Mouse (Mus musculus) forebrain, embryonic 11.5 days (tissue): ENCODE data around the gene Notum. TPM values are rescaled to one million over a fixed set of nuclear protein-coding genes. Genes with fewer than 3 reads are reported as not detected.

Experiments used
- ATAC-seq: fragments of 200-750 bp; cut with Nextera tagmentation; replicated peaks from 2 replicates; pipeline ENCODE4 v1.8.0; 2017; ENCODE audit warnings: moderate TSS enrichment; ENCODE audit not compliant: low FRiP score
- DNase-seq: peaks from one replicate; pipeline ENCODE4 v3.0.0-alpha.2; 2017; ENCODE audit warnings: low spot score
- H3K27ac ChIP-seq: fragments of 300-500 bp; sonication (generic); 2 replicates; pipeline ENCODE4 v1.5.1; 2014; ENCODE audit warnings: low read depth, low read length
- H3K27me3 ChIP-seq: fragments of 300-500 bp; sonication (generic); 2 replicates; pipeline ENCODE4 v1.6.1; 2014; ENCODE audit warnings: mild to moderate bottlenecking, low read length, mixed read lengths; ENCODE audit not compliant: control insufficient read depth, insufficient read depth
- H3K36me3 ChIP-seq: fragments of 300-500 bp; sonication (generic); 2 replicates; pipeline ENCODE4 v1.6.1; 2014; ENCODE audit warnings: mild to moderate bottlenecking, low read length, moderate library complexity, mixed read lengths; ENCODE audit not compliant: control insufficient read depth, insufficient read depth
- H3K4me1 ChIP-seq: fragments of 300-500 bp; sonication (generic); replicated peaks from 2 replicates; pipeline ENCODE4 v1.6.1; 2014; ENCODE audit warnings: low read length, mixed read lengths; ENCODE audit not compliant: control insufficient read depth, insufficient read depth
- H3K4me2 ChIP-seq: fragments of 300-500 bp; sonication (generic); 2 replicates; pipeline ENCODE4 v1.6.1; 2014; ENCODE audit warnings: low read depth, mild to moderate bottlenecking, low read length, moderate library complexity, mixed read lengths; ENCODE audit not compliant: severe bottlenecking
- H3K4me3 ChIP-seq: fragments of 300-500 bp; sonication (generic); 2 replicates; pipeline ENCODE4 v1.5.1; 2014; ENCODE audit warnings: low read depth, low read length
- H3K9ac ChIP-seq: fragments of 300-500 bp; sonication (generic); 2 replicates; pipeline ENCODE4 v1.6.1; 2014; ENCODE audit warnings: low read length
- H3K9me3 ChIP-seq: fragments of 300-500 bp; sonication (generic); 2 replicates; pipeline ENCODE4 v1.6.1; 2016; ENCODE audit warnings: low read length, mixed read lengths; ENCODE audit not compliant: control insufficient read depth
- WGBS: fragments of 180-500 bp; shearing (Covaris S2); extraction: QIAGEN DNeasy Blood & Tissue Kit; methylation state at CpG from one replicate; pipeline ENCODE4 v1.1.7; 2014; 5-methylcytosine and 5-hydroxymethylcytosine counted together
- microRNA-seq: library from miRNA; unstranded; fragments of <30 nt; microRNA quantifications from one replicate; pipeline ENCODE4, GENCODE M21; 2016; ENCODE audit not compliant: insufficient number of aligned reads
- polyA plus RNA-seq: library from polyadenylated mRNA; unstranded; fragments of >200 nt; fragmentation: Nextera tagmentation; extraction: Ambion mirVana; gene quantifications from 2 replicates; pipeline ENCODE4 v1.2.1, GENCODE M21; 2014

Gene Notum
- polyA plus RNA-seq, 1 experiment from 2014 or later, result 0.61 TPM

DNA sequence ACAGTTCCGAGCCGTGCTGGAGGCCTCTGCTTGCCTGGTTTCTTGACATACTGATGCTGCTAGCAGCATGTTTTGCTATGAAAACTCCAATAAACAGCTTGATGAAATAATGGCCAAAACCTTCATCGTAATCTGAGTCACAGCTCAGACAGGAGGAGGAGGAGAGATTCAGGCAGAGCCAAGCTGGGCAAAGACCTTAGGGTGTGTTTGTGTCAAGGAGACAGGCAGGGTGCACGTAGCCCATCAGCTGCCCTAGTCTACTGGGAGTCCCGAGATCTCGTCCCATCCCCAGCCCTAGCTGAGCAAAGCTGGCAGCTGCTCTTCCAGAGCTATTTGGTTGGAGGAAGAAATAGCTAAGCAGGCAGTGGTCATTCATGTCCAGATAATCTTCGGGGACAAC lies 55.3 kb downstream of the Notum start:
- DNase-seq (no peak), ATAC-seq (no peak)
- Histone ChIP-seq H3K9me3 (no peaks in the 10 kb centered on the region), H3K27ac (no peak overlapping the region), H3K4me2 (no peak overlapping the region), H3K36me3 (peaks cover 6% of the 10 kb centered on the region; the same call in 1 of the 2 replicates), H3K9ac (no peak overlapping the region), H3K27me3 (no peaks in the 10 kb centered on the region), H3K4me3 (no peak overlapping the region), H3K4me1 (peaks cover 2% of the 10 kb centered on the region; the same call in 1 of the 2 replicates)
- 88% methylated on average over 7 of the region's 7 CpGs for WGBS

Small RNA genes within 50 kb of the gene (microRNA-seq; reads per million reads assigned to microRNA genes)
- 5.0 reads per million for gene Mir6936

Other genes starting within 250 kb of the Notum start
- gene Nploc4, start 223.5 kb downstream of the Notum start, polyA plus RNA-seq, result 52.4 and 56.4 TPM in 2 replicates
- gene Tspan10, start 218.5 kb downstream of the Notum start, polyA plus RNA-seq, result 0.19 TPM in 1 of 2 replicates, not detected in the other
- gene Pde6g, start 207.7 kb downstream of the Notum start, polyA plus RNA-seq, result 0.21 and 0.59 TPM in 2 replicates
- 11.3 and 11.6 TPM in 2 replicates for gene Oxld1, start 203.1 kb downstream of the Notum start, polyA plus RNA-seq
- 30.3 and 33.8 TPM in 2 replicates for gene Ccdc137, start 203.1 kb downstream of the Notum start, polyA plus RNA-seq
- gene Arl16, start 193.6 kb downstream of the Notum start, polyA plus RNA-seq, result 50.1 and 54.2 TPM in 2 replicates
- 152 and 160 TPM in 2 replicates for gene Mrpl12, start 176.6 kb downstream of the Notum start, polyA plus RNA-seq
- gene Slc25a10, start 169.3 kb downstream of the Notum start, polyA plus RNA-seq, result 50.9 and 57.5 TPM in 2 replicates
- 0.35 TPM in 1 of 2 replicates, not detected in the other for gene Gcgr, start 130.5 kb downstream of the Notum start, polyA plus RNA-seq
- gene Mcrip1, start 111.4 kb downstream of the Notum start, polyA plus RNA-seq, result 213 and 247 TPM in 2 replicates
- not detected in 2 replicates for gene Ppp1r27, start 110.0 kb downstream of the Notum start, polyA plus RNA-seq
- gene P4hb, start 87.9 kb downstream of the Notum start, polyA plus RNA-seq, result 439 and 476 TPM in 2 replicates
- gene Arhgdia, start 79.6 kb downstream of the Notum start, polyA plus RNA-seq, result 621 and 667 TPM in 2 replicates
- gene Alyref, start 62.8 kb downstream of the Notum start, polyA plus RNA-seq, result 808 and 816 TPM in 2 replicates
- 200 and 217 TPM in 2 replicates for gene Anapc11, start 62.8 kb downstream of the Notum start, polyA plus RNA-seq
- not detected in 2 replicates for gene Npb, start 52.7 kb downstream of the Notum start, polyA plus RNA-seq
- 126 and 134 TPM in 2 replicates for gene Pcyt2, start 43.2 kb downstream of the Notum start, polyA plus RNA-seq
- gene Sirt7, start 35.9 kb downstream of the Notum start, polyA plus RNA-seq, result 37.8 and 41.1 TPM in 2 replicates
- gene Mafg, start 27.6 kb downstream of the Notum start, polyA plus RNA-seq, result 25.5 and 26.4 TPM in 2 replicates
- 33.7 and 36.9 TPM in 2 replicates for gene Pycr1, start 17.4 kb downstream of the Notum start, polyA plus RNA-seq
- gene Myadml2, start 13.0 kb downstream of the Notum start, polyA plus RNA-seq, result 0.51 TPM in 1 of 2 replicates, not detected in the other
- 129 and 133 TPM in 2 replicates for gene Aspscr1, start 11.8 kb upstream of the Notum start, polyA plus RNA-seq
- 121 and 130 TPM in 2 replicates for gene Cenpx, start 52.6 kb upstream of the Notum start, polyA plus RNA-seq
- gene Lrrc45, start 52.8 kb upstream of the Notum start, polyA plus RNA-seq, result 53.3 and 54.4 TPM in 2 replicates
- gene Rac3, start 60.3 kb upstream of the Notum start, polyA plus RNA-seq, result 7.5 and 10.6 TPM in 2 replicates
- 10.8 and 11.8 TPM in 2 replicates for gene Dcxr, start 66.1 kb upstream of the Notum start, polyA plus RNA-seq
- 1.8 TPM in 1 of 2 replicates, not detected in the other for gene Cbr2, start 70.9 kb upstream of the Notum start, polyA plus RNA-seq
- 7.6 and 8.3 TPM in 2 replicates for gene Hmga1b, start 101.6 kb upstream of the Notum start, polyA plus RNA-seq
- 45.4 and 48.3 TPM in 2 replicates for gene Rfng, start 123.0 kb upstream of the Notum start, polyA plus RNA-seq
- 271 and 304 TPM in 2 replicates for gene Gps1, start 123.1 kb upstream of the Notum start, polyA plus RNA-seq
- gene Dus1l, start 135.2 kb upstream of the Notum start, polyA plus RNA-seq, result 71.7 and 80.3 TPM in 2 replicates
- 139 and 140 TPM in 2 replicates for gene Fasn, start 163.4 kb upstream of the Notum start, polyA plus RNA-seq